Mouse (Mus musculus): ENCODE measurements around the gene Pon3. TPM values are rescaled to one million over a fixed set of nuclear protein-coding genes. Genes with fewer than 3 reads are reported as not detected.

Pon3 gene
- polyA plus RNA-seq, 1 experiment from 2014 or later = 20.1 TPM

- 78% methylated on average over 5 of the region's 5 CpGs for WGBS
- H3K27ac ChIP-seq (ENCODE audit: low read length) = no peak overlapping the region
- H3K36me3 ChIP-seq (ENCODE audit: control insufficient read depth, insufficient read depth, low read length) = no peaks in the 10 kb centered on the region
- H3K27me3 ChIP-seq (ENCODE audit: control insufficient read depth, insufficient read depth, low read length) = no peaks in the 10 kb centered on the region
- no peak overlapping the region for H3K9ac ChIP-seq (ENCODE audit: low read length)
- H3K9me3 ChIP-seq (replicated peaks; ENCODE audit: control insufficient read depth, low read length) = no peaks in the 10 kb centered on the region
- no peaks in the 10 kb centered on the region for H3K4me1 ChIP-seq (ENCODE audit: control insufficient read depth, insufficient read depth, low read length)
- no peak overlapping the region for H3K4me2 ChIP-seq (ENCODE audit: low read depth, low read length)
- no peak for ATAC-seq (ENCODE audit: insufficient read depth, low FRiP score)
- no peak overlapping the region for H3K4me3 ChIP-seq (replicated peaks; ENCODE audit: low read length)
Observed at GRCm38 (mm10) chr6:5198590-5198989, 57.5 kb downstream of the Pon3 start.

DNA sequence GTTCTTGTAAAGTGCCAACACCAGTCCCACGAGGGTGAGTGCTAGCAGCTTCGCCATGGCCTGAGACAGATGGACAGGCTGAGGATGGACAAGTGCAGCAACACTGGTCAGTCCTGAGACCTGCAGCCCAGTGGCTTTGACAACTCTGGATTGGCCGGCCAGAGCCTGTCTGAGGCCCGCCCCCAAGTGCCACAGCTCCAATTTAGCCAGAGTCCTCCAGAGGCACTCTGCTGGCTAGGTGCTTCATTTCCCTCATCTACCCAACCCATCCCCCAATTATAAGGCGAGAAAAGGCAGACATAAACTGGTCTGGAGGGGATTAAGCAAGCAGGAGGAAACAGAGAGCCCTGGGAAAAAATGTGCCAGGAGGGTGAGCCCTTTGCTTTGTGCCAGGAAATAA is 62.4 kb downstream of the Pon3 start, which contains the start of gene Pon1:
Gene Pon1 (minus strand): TSS at position 254 of the 400 bp plus-strand sequence.
- Histone ChIP-seq H3K36me3 (ENCODE audit: control insufficient read depth, insufficient read depth, low read length) (no peaks in the 10 kb centered on the region), H3K27me3 (ENCODE audit: control insufficient read depth, insufficient read depth, low read length) (no peaks in the 10 kb centered on the region), H3K4me3 (replicated peaks; ENCODE audit: low read length) (no peak within 1 kb of the TSS), H3K27ac (ENCODE audit: low read length) (no peak within 1 kb of the TSS), H3K4me2 (ENCODE audit: low read depth, low read length) (no peak within 1 kb of the TSS), H3K4me1 (ENCODE audit: control insufficient read depth, insufficient read depth, low read length) (no peaks in the 10 kb centered on the region), H3K9me3 (replicated peaks; ENCODE audit: control insufficient read depth, low read length) (no peaks in the 10 kb centered on the region), H3K9ac (ENCODE audit: low read length) (no peak within 1 kb of the TSS)
- 41% methylated on average over 5 of the region's 5 CpGs for WGBS
- ATAC-seq (ENCODE audit: insufficient read depth, low FRiP score) = no peak

- no peaks in the 10 kb centered on the region for H3K9me3 ChIP-seq (replicated peaks; ENCODE audit: control insufficient read depth, low read length)
- H3K36me3 ChIP-seq (ENCODE audit: control insufficient read depth, insufficient read depth, low read length) = no peaks in the 10 kb centered on the region
- no peak overlapping the region for H3K27ac ChIP-seq (ENCODE audit: low read length)
- H3K4me1 ChIP-seq (ENCODE audit: control insufficient read depth, insufficient read depth, low read length) = no peaks in the 10 kb centered on the region
- H3K9ac ChIP-seq (ENCODE audit: low read length) = no peak overlapping the region
- no peaks in the 10 kb centered on the region for H3K27me3 ChIP-seq (ENCODE audit: control insufficient read depth, insufficient read depth, low read length)
- no peak overlapping the region for H3K4me3 ChIP-seq (replicated peaks; ENCODE audit: low read length)
- ATAC-seq (ENCODE audit: insufficient read depth, low FRiP score) = no peak
- H3K4me2 ChIP-seq (ENCODE audit: low read depth, low read length) = no peak overlapping the region
- WGBS = 68% methylated on average over 4 of the region's 4 CpGs
Observed at GRCm38 (mm10) chr6:5190761-5191160, 65.3 kb downstream of the Pon3 start.

DNA sequence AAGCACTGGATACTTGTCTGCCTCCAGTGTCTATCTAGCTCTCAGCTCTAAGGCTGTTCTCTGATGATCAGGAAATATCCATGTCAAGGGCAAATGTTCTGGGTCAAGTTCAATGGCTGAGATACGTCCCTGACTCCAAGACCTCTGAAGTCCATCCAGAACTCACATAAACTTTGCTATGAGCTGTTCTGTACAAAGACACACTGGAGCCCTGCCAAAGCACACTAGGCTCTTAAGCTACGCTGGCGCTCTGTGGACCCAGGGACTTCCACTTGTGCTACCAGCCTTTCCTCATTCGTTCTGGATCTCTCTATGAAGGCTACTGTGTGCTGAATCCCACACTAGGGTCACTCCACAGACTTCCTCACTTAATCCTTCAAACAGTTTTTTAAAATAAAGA is 66.6 kb downstream of the Pon3 start:
- Histone ChIP-seq H3K9ac (ENCODE audit: low read length) (no peak overlapping the region), H3K27me3 (ENCODE audit: control insufficient read depth, insufficient read depth, low read length) (no peaks in the 10 kb centered on the region), H3K9me3 (replicated peaks; ENCODE audit: control insufficient read depth, low read length) (no peaks in the 10 kb centered on the region), H3K4me2 (ENCODE audit: low read depth, low read length) (no peak overlapping the region), H3K27ac (ENCODE audit: low read length) (no peak overlapping the region), H3K4me1 (ENCODE audit: control insufficient read depth, insufficient read depth, low read length) (no peaks in the 10 kb centered on the region), H3K4me3 (replicated peaks; ENCODE audit: low read length) (no peak overlapping the region), H3K36me3 (ENCODE audit: control insufficient read depth, insufficient read depth, low read length) (no peaks in the 10 kb centered on the region)
- ATAC-seq (ENCODE audit: insufficient read depth, low FRiP score) = no peak
- WGBS = 51% methylated on average over 4 of the region's 4 CpGs

DNA sequence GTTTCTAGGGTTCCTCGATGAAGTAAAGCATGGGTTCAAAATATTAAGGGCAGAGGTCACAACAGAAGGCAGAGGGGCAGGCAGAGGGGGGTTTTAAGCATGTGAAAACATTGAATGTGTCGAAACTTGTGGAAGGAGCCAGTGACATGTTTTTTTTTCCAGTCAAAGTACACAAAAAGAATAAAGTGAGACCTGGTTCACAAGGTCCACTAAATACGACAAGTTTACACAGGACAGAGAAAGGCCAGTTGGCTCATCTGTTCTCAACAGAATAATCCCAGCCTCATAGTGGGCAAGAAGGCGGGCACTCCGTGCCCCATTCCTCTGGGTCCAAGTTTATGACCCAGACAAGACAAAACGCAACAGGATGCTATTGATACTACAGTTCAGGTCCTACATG is 67.1 kb downstream of the Pon3 start:
- Histone ChIP-seq H3K36me3 (ENCODE audit: control insufficient read depth, insufficient read depth, low read length) (no peaks in the 10 kb centered on the region), H3K4me3 (replicated peaks; ENCODE audit: low read length) (no peak overlapping the region), H3K9me3 (replicated peaks; ENCODE audit: control insufficient read depth, low read length) (no peaks in the 10 kb centered on the region), H3K27ac (ENCODE audit: low read length) (no peak overlapping the region), H3K9ac (ENCODE audit: low read length) (no peak overlapping the region), H3K4me1 (ENCODE audit: control insufficient read depth, insufficient read depth, low read length) (no peaks in the 10 kb centered on the region), H3K4me2 (ENCODE audit: low read depth, low read length) (no peak overlapping the region), H3K27me3 (ENCODE audit: control insufficient read depth, insufficient read depth, low read length) (no peaks in the 10 kb centered on the region)
- WGBS = 55% methylated on average over 6 of the region's 6 CpGs
- no peak for ATAC-seq (ENCODE audit: insufficient read depth, low FRiP score)

DNA sequence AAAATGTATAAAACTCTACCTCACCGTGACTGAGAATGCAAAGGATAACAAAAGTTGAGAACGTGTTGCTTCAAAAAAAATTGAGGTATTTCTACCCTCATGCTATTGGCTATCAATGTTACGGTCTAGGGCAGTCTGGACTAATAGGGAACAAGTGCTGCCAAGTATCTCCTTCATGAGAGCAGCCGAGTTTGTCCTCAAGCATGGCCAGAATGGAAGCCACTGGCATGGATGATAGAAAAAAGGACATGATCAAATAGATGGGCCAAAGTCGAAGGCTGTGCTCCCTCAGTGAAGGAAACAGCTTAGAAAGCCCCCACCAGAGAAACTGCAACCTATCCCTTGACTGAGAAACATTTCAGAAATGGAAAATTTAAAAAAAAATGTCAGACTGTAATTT is 68.0 kb downstream of the Pon3 start:
- ATAC-seq (ENCODE audit: insufficient read depth, low FRiP score) = no peak
- H3K9me3 ChIP-seq (replicated peaks; ENCODE audit: control insufficient read depth, low read length) = no peaks in the 10 kb centered on the region
- 85% methylated on average over 5 of the region's 5 CpGs for WGBS
- H3K9ac ChIP-seq (ENCODE audit: low read length) = no peak overlapping the region
- no peaks in the 10 kb centered on the region for H3K4me1 ChIP-seq (ENCODE audit: control insufficient read depth, insufficient read depth, low read length)
- H3K4me2 ChIP-seq (ENCODE audit: low read depth, low read length) = no peak overlapping the region
- H3K27ac ChIP-seq (ENCODE audit: low read length) = no peak overlapping the region
- no peaks in the 10 kb centered on the region for H3K36me3 ChIP-seq (ENCODE audit: control insufficient read depth, insufficient read depth, low read length)
- no peak overlapping the region for H3K4me3 ChIP-seq (replicated peaks; ENCODE audit: low read length)
- H3K27me3 ChIP-seq (ENCODE audit: control insufficient read depth, insufficient read depth, low read length) = no peaks in the 10 kb centered on the region

DNA sequence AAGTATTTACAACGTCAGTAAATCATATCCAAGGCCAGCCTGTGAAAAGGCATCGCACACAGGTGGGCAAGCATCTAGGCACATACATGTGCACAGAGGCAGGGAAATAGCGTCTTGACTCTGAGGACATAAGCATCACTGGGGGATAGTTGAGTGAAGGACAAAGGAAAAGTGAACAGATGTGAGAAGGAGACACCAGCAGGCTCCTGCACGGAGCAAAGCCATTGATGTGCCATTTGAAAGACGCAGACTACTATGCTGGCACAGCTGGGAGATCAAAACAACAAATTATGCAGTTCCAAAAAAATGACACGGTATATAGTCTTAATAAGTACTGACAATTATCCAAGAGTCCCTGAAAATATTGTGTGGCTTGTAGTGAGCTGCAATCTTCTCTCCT is 68.5 kb downstream of the Pon3 start:
- Histone ChIP-seq H3K9ac (ENCODE audit: low read length) (no peak overlapping the region), H3K27ac (ENCODE audit: low read length) (no peak overlapping the region), H3K4me3 (replicated peaks; ENCODE audit: low read length) (no peak overlapping the region), H3K36me3 (ENCODE audit: control insufficient read depth, insufficient read depth, low read length) (no peaks in the 10 kb centered on the region), H3K27me3 (ENCODE audit: control insufficient read depth, insufficient read depth, low read length) (no peaks in the 10 kb centered on the region), H3K4me1 (ENCODE audit: control insufficient read depth, insufficient read depth, low read length) (no peaks in the 10 kb centered on the region), H3K4me2 (ENCODE audit: low read depth, low read length) (no peak overlapping the region), H3K9me3 (replicated peaks; ENCODE audit: control insufficient read depth, low read length) (no peaks in the 10 kb centered on the region)
- 84% methylated on average over 6 of the region's 6 CpGs for WGBS
- no peak for ATAC-seq (ENCODE audit: insufficient read depth, low FRiP score)

- no peaks in the 10 kb centered on the region for H3K27me3 ChIP-seq (ENCODE audit: control insufficient read depth, insufficient read depth, low read length)
- no peak overlapping the region for H3K9ac ChIP-seq (ENCODE audit: low read length)
- no peak for ATAC-seq (ENCODE audit: insufficient read depth, low FRiP score)
- H3K36me3 ChIP-seq (ENCODE audit: control insufficient read depth, insufficient read depth, low read length) = no peaks in the 10 kb centered on the region
- H3K4me2 ChIP-seq (ENCODE audit: low read depth, low read length) = no peak overlapping the region
- no peaks in the 10 kb centered on the region for H3K9me3 ChIP-seq (replicated peaks; ENCODE audit: control insufficient read depth, low read length)
- whole genome bisulfite sequencing = 74% methylated on average over 7 of the region's 7 CpGs
- H3K4me1 ChIP-seq (ENCODE audit: control insufficient read depth, insufficient read depth, low read length) = no peaks in the 10 kb centered on the region
- no peak overlapping the region for H3K4me3 ChIP-seq (replicated peaks; ENCODE audit: low read length)
- H3K27ac ChIP-seq (ENCODE audit: low read length) = no peak overlapping the region
Observed at GRCm38 (mm10) chr6:5186229-5186950, 69.7 kb downstream of the Pon3 start.

DNA sequence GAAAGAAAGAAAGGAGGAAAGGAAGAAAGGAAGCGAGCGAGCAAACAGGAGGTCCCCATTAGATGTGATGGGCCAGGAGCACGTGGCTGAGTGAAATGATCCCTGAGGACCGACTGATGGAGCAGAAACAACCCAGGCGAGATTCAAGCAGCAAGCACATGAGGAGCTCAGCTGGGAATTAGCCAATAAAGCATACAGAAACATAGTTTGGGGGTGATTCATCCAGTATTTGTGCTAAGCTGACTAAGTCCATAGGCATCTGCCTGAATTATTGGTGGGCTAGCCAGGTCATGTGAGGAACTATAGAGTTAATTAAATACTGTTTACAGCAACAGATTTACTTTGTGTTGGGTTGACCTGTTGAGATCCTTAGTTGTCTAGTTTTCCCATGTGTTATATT is 75.4 kb downstream of the Pon3 start:
- H3K27ac ChIP-seq (ENCODE audit: low read length) = no peak overlapping the region
- H3K4me3 ChIP-seq (replicated peaks; ENCODE audit: low read length) = no peak overlapping the region
- H3K9me3 ChIP-seq (replicated peaks; ENCODE audit: control insufficient read depth, low read length) = no peaks in the 10 kb centered on the region
- WGBS = 73% methylated on average over 5 of the region's 5 CpGs
- H3K4me1 ChIP-seq (ENCODE audit: control insufficient read depth, insufficient read depth, low read length) = no peaks in the 10 kb centered on the region
- H3K36me3 ChIP-seq (ENCODE audit: control insufficient read depth, insufficient read depth, low read length) = no peaks in the 10 kb centered on the region
- no peak overlapping the region for H3K4me2 ChIP-seq (ENCODE audit: low read depth, low read length)
- no peak overlapping the region for H3K9ac ChIP-seq (ENCODE audit: low read length)
- no peaks in the 10 kb centered on the region for H3K27me3 ChIP-seq (ENCODE audit: control insufficient read depth, insufficient read depth, low read length)
- no peak for ATAC-seq (ENCODE audit: insufficient read depth, low FRiP score)

Data from stomach, embryonic 16.5 days (tissue).